Mouse (Mus musculus) adrenal gland, adult 2 months (tissue): Measurements from ENCODE around the gene Macrod2. TPM values are rescaled to one million over a fixed set of nuclear protein-coding genes. Genes with fewer than 3 reads are reported as not detected.

Source experiments
- DNase-seq: peaks from one replicate; pipeline ENCODE4 v3.0.0; 2021
- polyA plus RNA-seq: library from polyadenylated mRNA; depleted of rRNA; stranded (reverse); fragments of >200 nt; gene quantifications from 2 replicates; pipeline ENCODE4 v1.2.3, GENCODE M21; 2012; rRNA removed
- total RNA-seq, 2 experiments: library from RNA; stranded (reverse); gene quantifications; 2 replicates each; pipeline ENCODE4 v1.2.3; 2021

Macrod2 gene
- total and polyA plus RNA-seq, 3 experiments = 8.1 to 8.4 (median 8.3) TPM

- DNase-seq = no peak
Observed at GRCm38 (mm10) chr2:142373978-142374377, 1978.9 kb downstream of the Macrod2 start.

- no peak for DNase-seq
Observed at GRCm38 (mm10) chr2:142380563-142380962, 1985.5 kb downstream of the Macrod2 start.

DNA sequence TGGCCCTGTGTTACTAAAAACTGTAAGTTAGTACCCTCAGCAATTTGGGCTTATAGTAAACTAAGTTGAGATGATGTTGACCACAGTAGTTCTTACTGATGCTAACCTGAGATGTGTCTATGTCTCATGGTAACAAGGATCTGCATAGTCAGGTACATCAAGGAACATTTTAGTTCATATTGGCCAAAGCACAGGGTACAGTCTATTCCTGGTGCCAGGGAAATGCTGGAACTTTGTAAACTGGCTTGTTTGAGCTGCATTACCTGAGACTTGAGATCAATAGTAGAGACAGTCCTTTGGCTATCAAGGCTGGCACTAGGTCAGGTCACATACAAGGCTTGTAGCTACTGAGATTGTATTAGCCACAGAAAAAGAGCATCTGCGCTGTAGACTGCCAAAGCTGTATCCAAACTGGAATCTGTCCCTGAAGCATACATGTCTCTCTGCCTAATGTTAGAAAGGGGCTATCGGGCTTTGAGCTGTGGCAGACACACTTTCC is 1986.0 kb downstream of the Macrod2 start:
- DNase-seq = no peak

DNA sequence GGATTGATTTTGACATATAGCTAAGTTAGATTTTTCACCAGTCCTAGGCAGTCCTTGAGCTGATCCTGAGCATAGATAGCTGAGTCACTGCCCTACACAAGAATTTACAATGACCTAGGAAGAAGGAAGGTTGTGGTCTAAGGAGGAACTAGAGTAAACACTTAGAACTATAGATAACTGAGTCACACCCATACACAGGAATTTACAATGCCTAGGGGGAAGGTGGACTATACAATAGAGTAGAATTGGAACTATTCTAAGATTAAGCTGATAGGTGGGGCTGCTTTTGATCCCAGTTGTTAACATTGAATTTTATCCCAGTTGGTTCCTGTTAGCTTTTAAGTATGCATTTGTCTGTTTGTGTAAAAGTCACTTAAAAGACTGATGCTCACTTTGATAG is 1998.4 kb downstream of the Macrod2 start:
- no peak for DNase-seq

GRCm38 (mm10) chr2:142399490-142399889 is 2004.4 kb downstream of the Macrod2 start:
- no peak for DNase-seq

- DNase-seq = no peak
Observed at GRCm38 (mm10) chr2:142400781-142401180, 2005.7 kb downstream of the Macrod2 start.

GRCm38 (mm10) chr2:142401359-142401758 is 2006.2 kb downstream of the Macrod2 start:
- DNase-seq = no peak

- no peak for DNase-seq
Observed at GRCm38 (mm10) chr2:142403394-142403793, 2008.3 kb downstream of the Macrod2 start.

DNA sequence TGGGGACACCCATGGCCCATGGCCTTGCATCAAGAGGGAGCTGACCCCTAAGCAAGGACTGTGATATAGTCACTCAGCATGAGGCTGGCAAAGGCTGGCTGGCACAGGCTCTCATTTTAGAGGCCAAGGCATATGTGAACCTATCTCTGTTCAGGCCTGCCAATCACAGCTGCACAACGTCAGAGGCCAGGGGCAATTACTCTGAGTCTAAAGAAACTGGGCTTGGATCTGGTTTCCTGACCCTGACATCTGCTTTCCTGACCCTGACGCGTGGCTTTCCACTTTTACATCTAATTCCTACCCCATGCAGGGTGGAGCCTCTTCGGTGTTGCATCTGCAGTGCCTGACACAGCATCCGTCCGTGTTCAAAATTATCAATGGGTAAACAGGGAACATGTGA is 2009.2 kb downstream of the Macrod2 start:
- no peak for DNase-seq

GRCm38 (mm10) chr2:142407341-142407740 is 2012.2 kb downstream of the Macrod2 start:
- no peak for DNase-seq

DNA sequence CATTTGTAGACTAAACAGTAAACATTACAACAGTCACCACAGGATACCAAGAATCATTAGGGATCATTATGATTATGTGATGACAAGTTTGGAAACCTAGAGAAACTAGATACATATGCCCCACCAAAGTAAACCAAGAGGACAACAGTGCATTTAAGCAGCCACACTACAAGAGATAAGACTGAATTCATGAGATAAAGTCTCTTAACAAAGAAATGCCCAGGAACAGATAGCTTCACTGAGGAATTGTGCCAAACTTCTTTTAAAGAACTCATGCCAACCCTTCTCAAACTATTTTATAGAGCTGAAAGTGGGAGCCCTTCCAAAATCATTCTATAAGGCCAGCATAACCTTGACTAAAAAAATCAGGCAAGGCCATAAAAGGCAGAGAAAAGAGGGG is 2015.0 kb downstream of the Macrod2 start:
- no peak for DNase-seq

DNA sequence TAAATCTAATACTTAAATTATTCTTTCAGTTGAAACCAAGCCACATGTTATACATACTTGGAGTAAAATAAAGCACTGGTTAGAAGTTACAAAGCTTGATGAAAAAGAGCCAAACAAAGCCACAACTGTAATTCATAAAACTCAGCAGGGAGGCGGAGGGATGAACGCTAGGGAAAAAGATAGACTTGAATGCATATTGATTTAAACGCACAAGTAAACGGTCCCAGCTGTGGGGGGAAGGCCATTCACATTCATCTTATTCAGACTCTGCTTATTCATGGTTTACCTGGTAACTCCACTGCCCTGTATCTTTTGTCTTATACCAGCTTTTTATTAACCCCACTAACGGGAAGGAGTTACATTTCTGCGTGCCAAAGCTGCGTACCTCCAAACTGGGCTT is 2038.0 kb downstream of the Macrod2 start:
- DNase-seq = no peak

GRCm38 (mm10) chr2:142434731-142435130 is 2039.6 kb downstream of the Macrod2 start:
- DNase-seq = no peak

- DNase-seq = peak; percentile 81
Observed at GRCm38 (mm10) chr2:142437606-142438461, 2042.7 kb downstream of the Macrod2 start.

Other genes starting within 250 kb of the Macrod2 start
- not detected for gene Gm17374, start 243.3 kb upstream of the Macrod2 start, total RNA-seq
- gene Gm17374, start 243.3 kb upstream of the Macrod2 start, polyA plus RNA-seq = not detected in 2 replicates
- 10 to 100 TPM; 22.6 to 23.9 TPM for gene Esf1, start 224.7 kb upstream of the Macrod2 start, total RNA-seq
- 0.09 and 0.24 TPM in 2 replicates for gene Esf1, start 224.7 kb upstream of the Macrod2 start, polyA plus RNA-seq
- 10 to 100 TPM; 22.1 to 27.1 TPM for gene Ndufaf5, start 224.7 kb upstream of the Macrod2 start, total RNA-seq
- 2.2 and 3.3 TPM in 2 replicates for gene Ndufaf5, start 224.7 kb upstream of the Macrod2 start, polyA plus RNA-seq
- not detected for gene Sel1l2, start 5.6 kb upstream of the Macrod2 start, total RNA-seq
- gene Sel1l2, start 5.6 kb upstream of the Macrod2 start, polyA plus RNA-seq = not detected in 2 replicates